Mouse (Mus musculus): Measurements from ENCODE around the gene Gm20388. TPM values are rescaled to one million over a fixed set of nuclear protein-coding genes. Genes with fewer than 3 reads are reported as not detected.

Gene Gm20388
- polyA plus RNA-seq, 1 experiment from 2014 or later = 3.6 TPM

GRCm38 (mm10) chr8:122268861-122269260 lies 2358.2 kb downstream of the Gm20388 start:
- H3K27ac ChIP-seq (replicated peaks) = peak overlapping the region; percentile 82
- peaks cover 94% of the 10 kb centered on the region for H3K27me3 ChIP-seq (replicated peaks; ENCODE audit: low read depth, poor library complexity, severe bottlenecking)
- no peak for DNase-seq (ENCODE audit: low spot score)
- H3K9me3 ChIP-seq = no peaks in the 10 kb centered on the region
- H3K4me1 ChIP-seq = peaks cover 36% of the 10 kb centered on the region
- no peaks in the 10 kb centered on the region for H3K36me3 ChIP-seq (replicated peaks)
- H3K4me3 ChIP-seq = peak overlapping the region; percentile 62
- 54% methylated on average over 24 of the region's 24 CpGs for WGBS

- Histone ChIP-seq H3K4me3 (peak overlapping the region; percentile 62), H3K4me1 (peaks cover 38% of the 10 kb centered on the region), H3K9me3 (no peaks in the 10 kb centered on the region), H3K27me3 (replicated peaks; ENCODE audit: low read depth, poor library complexity, severe bottlenecking) (peaks cover 94% of the 10 kb centered on the region), H3K36me3 (replicated peaks) (no peaks in the 10 kb centered on the region), H3K27ac (replicated peaks) (peak overlapping the region; percentile 82)
- 4% methylated on average over 21 of the region's 21 CpGs for WGBS
- peak; percentile 86 for DNase-seq (ENCODE audit: low spot score)
Observed at GRCm38 (mm10) chr8:122269404-122269803, 2358.8 kb downstream of the Gm20388 start.

- Histone ChIP-seq H3K9me3 (no peaks in the 10 kb centered on the region), H3K27ac (replicated peaks) (no peak overlapping the region), H3K27me3 (replicated peaks; ENCODE audit: low read depth, poor library complexity, severe bottlenecking) (peaks cover 95% of the 10 kb centered on the region), H3K36me3 (replicated peaks) (no peaks in the 10 kb centered on the region), H3K4me3 (no peak overlapping the region), H3K4me1 (peaks cover 43% of the 10 kb centered on the region)
- WGBS = 78% methylated on average over 7 of the region's 7 CpGs
- no peak for DNase-seq (ENCODE audit: low spot score)
Observed at GRCm38 (mm10) chr8:122270555-122270954, 2359.9 kb downstream of the Gm20388 start.

- no peaks in the 10 kb centered on the region for H3K36me3 ChIP-seq (replicated peaks)
- no peak overlapping the region for H3K4me3 ChIP-seq
- H3K4me1 ChIP-seq = peaks cover 56% of the 10 kb centered on the region
- H3K27ac ChIP-seq (replicated peaks) = no peak overlapping the region
- 7% methylated on average over 5 of the region's 5 CpGs for WGBS
- H3K9me3 ChIP-seq = no peaks in the 10 kb centered on the region
- peak; percentile 90 for DNase-seq (ENCODE audit: low spot score)
- peaks cover 89% of the 10 kb centered on the region for H3K27me3 ChIP-seq (replicated peaks; ENCODE audit: low read depth, poor library complexity, severe bottlenecking)
Observed at GRCm38 (mm10) chr8:122273152-122273551, 2362.5 kb downstream of the Gm20388 start.

GRCm38 (mm10) chr8:122273826-122274225 lies 2363.2 kb downstream of the Gm20388 start:
- Histone ChIP-seq H3K4me1 (peaks cover 50% of the 10 kb centered on the region), H3K4me3 (no peak overlapping the region), H3K9me3 (no peaks in the 10 kb centered on the region), H3K27me3 (replicated peaks; ENCODE audit: low read depth, poor library complexity, severe bottlenecking) (peaks cover 89% of the 10 kb centered on the region), H3K27ac (replicated peaks) (0 out of 2 replicates have a peak overlapping the region, but pooled peaks have one; percentile 7), H3K36me3 (replicated peaks) (no peaks in the 10 kb centered on the region)
- WGBS = 56% methylated on average over 7 of the region's 7 CpGs
- no peak for DNase-seq (ENCODE audit: low spot score)

GRCm38 (mm10) chr8:122274651-122275391 lies 2364.2 kb downstream of the Gm20388 start:
- 79% methylated on average over 11 of the region's 11 CpGs for WGBS
- DNase-seq (ENCODE audit: low spot score) = no peak
- H3K36me3 ChIP-seq (replicated peaks) = no peaks in the 10 kb centered on the region
- H3K9me3 ChIP-seq = no peaks in the 10 kb centered on the region
- peaks cover 89% of the 10 kb centered on the region for H3K27me3 ChIP-seq (replicated peaks; ENCODE audit: low read depth, poor library complexity, severe bottlenecking)
- no peak overlapping the region for H3K4me3 ChIP-seq
- no peak overlapping the region for H3K27ac ChIP-seq (replicated peaks)
- peaks cover 42% of the 10 kb centered on the region for H3K4me1 ChIP-seq

- Histone ChIP-seq H3K27me3 (replicated peaks; ENCODE audit: low read depth, poor library complexity, severe bottlenecking) (peaks cover 77% of the 10 kb centered on the region), H3K4me1 (peaks cover 57% of the 10 kb centered on the region), H3K27ac (replicated peaks) (no peak overlapping the region), H3K36me3 (replicated peaks) (no peaks in the 10 kb centered on the region), H3K4me3 (no peak overlapping the region), H3K9me3 (no peaks in the 10 kb centered on the region)
- no peak for DNase-seq (ENCODE audit: low spot score)
- WGBS = 88% methylated on average over 5 of the region's 5 CpGs
Observed at GRCm38 (mm10) chr8:122276308-122276707, 2365.7 kb downstream of the Gm20388 start.

GRCm38 (mm10) chr8:122277204-122277995 lies 2366.8 kb downstream of the Gm20388 start:
- WGBS = 75% methylated on average over 18 of the region's 18 CpGs
- Histone ChIP-seq H3K4me3 (no peak overlapping the region), H3K27ac (replicated peaks) (no peak overlapping the region; the same call in 1 of the 2 replicates), H3K4me1 (peaks cover 56% of the 10 kb centered on the region), H3K36me3 (replicated peaks) (no peaks in the 10 kb centered on the region), H3K9me3 (no peaks in the 10 kb centered on the region), H3K27me3 (replicated peaks; ENCODE audit: low read depth, poor library complexity, severe bottlenecking) (peaks cover 68% of the 10 kb centered on the region)
- DNase-seq (ENCODE audit: low spot score) = peak; percentile 46

- Histone ChIP-seq H3K27me3 (replicated peaks; ENCODE audit: low read depth, poor library complexity, severe bottlenecking) (peaks cover 71% of the 10 kb centered on the region), H3K36me3 (replicated peaks) (no peaks in the 10 kb centered on the region), H3K27ac (replicated peaks) (no peak overlapping the region; the same call in 1 of the 2 replicates), H3K9me3 (no peaks in the 10 kb centered on the region), H3K4me1 (peaks cover 63% of the 10 kb centered on the region), H3K4me3 (peak overlapping the region; percentile 78; the same call in 1 of the 2 replicates)
- no peak for DNase-seq (ENCODE audit: low spot score)
- 67% methylated on average over 4 of the region's 4 CpGs for WGBS
Observed at GRCm38 (mm10) chr8:122280156-122280555, 2369.5 kb downstream of the Gm20388 start.

GRCm38 (mm10) chr8:122280588-122281316 lies 2370.1 kb downstream of the Gm20388 start:
- Histone ChIP-seq H3K27me3 (replicated peaks; ENCODE audit: low read depth, poor library complexity, severe bottlenecking) (peaks cover 71% of the 10 kb centered on the region), H3K27ac (replicated peaks) (peak overlapping the region; percentile 85), H3K36me3 (replicated peaks) (no peaks in the 10 kb centered on the region), H3K4me3 (peak overlapping the region; percentile 78), H3K4me1 (peaks cover 66% of the 10 kb centered on the region), H3K9me3 (no peaks in the 10 kb centered on the region)
- DNase-seq (ENCODE audit: low spot score) = peak; percentile 53
- WGBS = 6% methylated on average over 20 of the region's 20 CpGs

- peak overlapping the region; percentile 78 for H3K4me3 ChIP-seq
- H3K9me3 ChIP-seq = no peaks in the 10 kb centered on the region
- peaks cover 73% of the 10 kb centered on the region for H3K4me1 ChIP-seq
- H3K36me3 ChIP-seq (replicated peaks) = no peaks in the 10 kb centered on the region
- WGBS = under 1% methylated on average over 47 of the region's 47 CpGs
- peaks cover 71% of the 10 kb centered on the region for H3K27me3 ChIP-seq (replicated peaks; ENCODE audit: low read depth, poor library complexity, severe bottlenecking)
- H3K27ac ChIP-seq (replicated peaks) = peak overlapping the region; percentile 85
- DNase-seq (ENCODE audit: low spot score) = peak; percentile 100
Observed at GRCm38 (mm10) chr8:122281317-122282034, 2370.8 kb downstream of the Gm20388 start.

GRCm38 (mm10) chr8:122282035-122282358 lies 2371.4 kb downstream of the Gm20388 start, which contains the start of gene Zfpm1:
Zfpm1 (plus strand) TSS chr8:122282141.
- H3K27me3 ChIP-seq (replicated peaks; ENCODE audit: low read depth, poor library complexity, severe bottlenecking) = peaks cover 71% of the 10 kb centered on the region

More at GRCm38 (mm10) chr8:122282035-122282358, 2371.4 kb downstream of the Gm20388 start, which contains the start of gene Zfpm1:
- H3K36me3 ChIP-seq (replicated peaks) = no peaks in the 10 kb centered on the region
- 3% methylated on average over 60 of the region's 60 CpGs for whole genome bisulfite sequencing
- H3K27ac ChIP-seq (replicated peaks) = peak within 1 kb of the TSS; percentile 86
- H3K9me3 ChIP-seq = no peaks in the 10 kb centered on the region
- no peak for DNase-seq (ENCODE audit: low spot score)
- H3K4me3 ChIP-seq = peak within 1 kb of the TSS; percentile 78
- peaks cover 76% of the 10 kb centered on the region for H3K4me1 ChIP-seq

All from embryonic facial prominence, embryonic 10.5 days (tissue).